Mouse (Mus musculus): ENCODE data around the gene Kif11.

Kif11 gene

GRCm38 (mm10) chr19:37375755-37376615, at the start of gene Kif11:
Kif11 (plus strand) TSS chr19:37376403.
- ATAC-seq (ENCODE audit: insufficient number of reproducible peaks, low FRiP score, low TSS enrichment), result peak; percentile 100

- ATAC-seq (ENCODE audit: insufficient number of reproducible peaks, low FRiP score, low TSS enrichment), result no peak
Measured at GRCm38 (mm10) chr19:37327216-37327615, 49.0 kb upstream of the Kif11 start.

GRCm38 (mm10) chr19:37332726-37333125, 43.5 kb upstream of the Kif11 start:
- ATAC-seq (ENCODE audit: insufficient number of reproducible peaks, low FRiP score, low TSS enrichment), result no peak

DNA sequence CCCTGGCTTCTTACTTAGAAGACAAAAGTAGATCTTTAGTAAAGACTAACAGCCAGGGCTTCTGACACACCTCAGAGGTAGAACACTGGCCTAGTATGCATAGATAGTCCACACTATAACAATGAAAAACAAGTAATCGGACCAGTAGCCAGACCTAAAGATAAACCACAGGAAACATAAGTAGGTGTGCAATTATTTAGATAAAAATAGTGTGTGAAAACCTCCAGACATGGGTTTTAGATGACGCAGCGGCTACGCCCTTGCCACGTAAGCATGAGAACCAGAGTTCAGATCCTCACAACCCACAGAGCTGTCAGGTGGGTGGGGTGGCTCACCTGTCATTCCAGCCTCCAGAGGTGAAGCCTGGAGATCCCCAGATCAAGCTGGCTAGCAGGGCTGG, 42.8 kb upstream of the Kif11 start:
- no peak for ATAC-seq (ENCODE audit: insufficient number of reproducible peaks, low FRiP score, low TSS enrichment)

DNA sequence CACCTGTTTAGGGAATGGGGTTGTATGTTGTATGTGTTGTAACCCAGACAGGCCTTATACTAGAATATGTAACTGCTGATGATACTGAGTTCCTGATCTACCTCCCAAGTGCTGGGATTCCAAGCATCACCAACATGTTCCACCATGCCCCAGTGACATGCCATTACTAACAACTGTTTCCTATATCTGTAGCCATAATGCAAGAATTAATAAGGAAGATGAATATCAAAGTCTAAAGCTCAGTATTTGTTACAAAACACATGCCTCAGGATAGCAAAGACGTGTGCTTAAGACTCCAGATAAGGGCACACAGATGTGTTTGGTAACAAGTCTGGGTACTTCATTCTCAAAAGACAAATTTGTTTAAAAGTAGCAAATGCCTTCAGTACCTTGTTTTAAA, 40.8 kb upstream of the Kif11 start:
- ATAC-seq (ENCODE audit: insufficient number of reproducible peaks, low FRiP score, low TSS enrichment), result no peak

- no peak for ATAC-seq (ENCODE audit: insufficient number of reproducible peaks, low FRiP score, low TSS enrichment)
Measured at GRCm38 (mm10) chr19:37337752-37338151, 38.5 kb upstream of the Kif11 start, which contains the start of gene Ide. Ide (minus strand) TSS chr19:37337852.

DNA sequence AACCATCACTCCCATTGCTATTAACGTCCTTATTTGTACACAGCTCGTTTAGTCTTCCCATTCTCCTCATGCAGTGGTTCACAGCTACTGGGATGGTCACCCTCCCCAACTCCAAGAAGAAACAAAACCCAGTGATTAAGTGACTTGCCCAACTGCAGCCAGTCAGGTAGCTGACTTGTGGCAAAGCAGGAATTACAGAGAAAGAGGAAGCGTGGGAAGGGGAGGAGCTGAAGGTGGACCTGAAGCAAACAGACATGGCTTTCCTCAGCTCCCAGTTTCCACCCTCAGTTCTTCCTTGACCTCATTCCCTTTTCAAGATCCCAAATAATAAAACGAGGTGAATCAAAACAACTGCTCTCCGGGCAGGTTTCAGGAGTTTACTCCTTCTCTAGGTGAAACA, 35.7 kb upstream of the Kif11 start:
- ATAC-seq (ENCODE audit: insufficient number of reproducible peaks, low FRiP score, low TSS enrichment), result no peak

DNA sequence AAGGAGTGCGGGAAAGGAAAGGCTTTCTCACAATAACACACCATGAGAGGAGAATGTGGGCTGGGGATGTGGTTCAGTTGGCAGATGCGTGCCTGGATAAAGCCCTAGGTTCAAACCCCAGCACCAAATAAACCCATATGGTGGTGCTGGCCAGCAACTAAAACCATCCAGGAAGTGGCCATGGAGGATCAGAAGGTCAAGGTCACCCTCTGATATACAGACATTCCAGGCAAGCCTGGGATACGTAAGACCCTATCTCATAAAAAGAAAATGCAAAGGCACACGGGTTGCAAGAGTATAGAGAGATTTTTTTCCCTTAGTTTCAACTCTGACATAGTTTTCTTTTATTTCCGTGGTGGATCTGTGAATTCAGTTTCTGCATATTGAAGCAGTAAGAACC, 35.3 kb upstream of the Kif11 start:
- no peak for ATAC-seq (ENCODE audit: insufficient number of reproducible peaks, low FRiP score, low TSS enrichment)

- ATAC-seq (ENCODE audit: insufficient number of reproducible peaks, low FRiP score, low TSS enrichment), result no peak
Measured at GRCm38 (mm10) chr19:37343899-37344298, 32.3 kb upstream of the Kif11 start.

- ATAC-seq (ENCODE audit: insufficient number of reproducible peaks, low FRiP score, low TSS enrichment), result no peak
Measured at GRCm38 (mm10) chr19:37346258-37346657, 29.9 kb upstream of the Kif11 start.

DNA sequence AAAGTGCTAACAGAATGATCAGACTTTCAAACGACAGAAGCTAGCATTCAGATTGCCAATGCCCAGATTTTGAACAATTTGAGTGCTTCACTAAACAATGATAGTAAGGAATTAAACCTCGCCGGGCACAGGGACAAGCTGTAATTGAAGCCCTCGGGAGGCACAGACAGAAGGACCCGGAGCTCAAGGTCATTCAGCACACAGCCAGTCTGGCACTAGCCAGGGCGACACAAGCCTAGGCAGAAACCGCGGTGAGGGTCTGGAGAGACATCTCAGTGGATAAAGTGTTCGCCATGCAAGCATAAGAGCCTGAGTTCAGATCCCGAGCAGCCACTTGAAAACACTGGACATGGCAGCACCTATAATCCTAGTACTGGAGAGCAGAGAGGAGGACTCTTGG, 27.9 kb upstream of the Kif11 start:
- no peak for ATAC-seq (ENCODE audit: insufficient number of reproducible peaks, low FRiP score, low TSS enrichment)

GRCm38 (mm10) chr19:37348952-37349351, 27.3 kb upstream of the Kif11 start:
- no peak for ATAC-seq (ENCODE audit: insufficient number of reproducible peaks, low FRiP score, low TSS enrichment)

GRCm38 (mm10) chr19:37352756-37353155, 23.4 kb upstream of the Kif11 start:
- no peak for ATAC-seq (ENCODE audit: insufficient number of reproducible peaks, low FRiP score, low TSS enrichment)

- ATAC-seq (ENCODE audit: insufficient number of reproducible peaks, low FRiP score, low TSS enrichment), result no peak
Measured at GRCm38 (mm10) chr19:37353331-37353730, 22.9 kb upstream of the Kif11 start.

- ATAC-seq (ENCODE audit: insufficient number of reproducible peaks, low FRiP score, low TSS enrichment), result no peak
Measured at GRCm38 (mm10) chr19:37360044-37360443, 16.2 kb upstream of the Kif11 start.

GRCm38 (mm10) chr19:37362545-37362944, 13.7 kb upstream of the Kif11 start:
- no peak for ATAC-seq (ENCODE audit: insufficient number of reproducible peaks, low FRiP score, low TSS enrichment)

DNA sequence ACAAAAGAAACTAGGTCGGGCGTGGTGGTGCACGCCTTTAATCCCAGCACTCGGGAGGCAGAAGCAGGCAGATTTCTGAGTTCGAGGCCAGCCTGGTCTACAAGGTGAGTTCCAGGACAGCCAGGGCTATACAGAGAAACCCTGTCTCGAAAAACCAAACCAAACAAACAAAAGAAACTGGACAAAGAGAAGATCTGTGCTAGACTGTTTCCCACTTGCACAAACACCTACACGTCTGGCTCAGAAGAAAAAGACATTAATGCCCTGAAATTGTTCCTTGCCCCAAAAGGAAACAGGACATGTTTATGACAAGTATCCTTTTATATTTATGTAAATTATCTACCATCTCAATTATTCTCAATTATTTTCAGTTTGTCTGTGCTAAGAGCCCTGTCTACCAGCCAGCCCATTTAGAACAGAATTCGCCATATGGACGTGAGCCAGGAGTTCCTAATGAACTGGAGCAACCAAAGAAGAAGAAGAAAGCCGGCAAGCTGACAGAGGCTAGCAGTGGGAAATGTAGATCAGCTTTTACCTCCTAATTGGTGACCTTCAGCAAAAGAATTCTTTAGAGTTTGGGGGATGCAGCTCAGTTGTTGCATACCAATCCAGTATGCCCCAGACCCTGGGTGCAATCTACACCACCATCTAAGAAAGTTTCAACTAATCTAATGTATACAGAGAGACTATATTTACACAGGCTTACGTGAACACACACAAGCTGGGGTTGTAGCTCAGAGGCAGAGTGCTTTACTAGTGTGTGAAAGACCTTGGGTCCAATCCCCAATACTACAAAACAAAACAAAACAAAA, 12.9 kb upstream of the Kif11 start:
- ATAC-seq (ENCODE audit: insufficient number of reproducible peaks, low FRiP score, low TSS enrichment), result no peak

GRCm38 (mm10) chr19:37368990-37369389, 7.2 kb upstream of the Kif11 start:
- no peak for ATAC-seq (ENCODE audit: insufficient number of reproducible peaks, low FRiP score, low TSS enrichment)

DNA sequence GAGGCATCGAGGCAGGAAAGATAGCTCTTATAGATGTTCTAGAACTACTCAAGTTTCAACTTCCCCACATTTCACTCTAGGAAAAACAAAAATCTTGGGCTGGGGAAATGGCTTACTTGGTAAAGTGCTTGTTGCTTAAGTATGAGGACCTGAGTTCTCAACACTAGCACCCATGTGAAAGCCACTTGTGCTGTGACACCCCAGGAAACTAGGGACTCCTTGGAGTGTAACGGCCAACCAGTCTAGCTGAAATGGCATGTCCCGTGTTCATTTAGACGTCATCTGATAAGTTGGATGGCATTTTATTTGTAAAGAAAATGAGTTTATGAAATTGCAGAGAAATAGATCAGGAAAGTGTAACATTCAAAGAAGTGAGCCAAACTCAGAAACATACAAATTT, 6.3 kb upstream of the Kif11 start:
- no peak for ATAC-seq (ENCODE audit: insufficient number of reproducible peaks, low FRiP score, low TSS enrichment)

GRCm38 (mm10) chr19:37370356-37370755, 5.8 kb upstream of the Kif11 start:
- ATAC-seq (ENCODE audit: insufficient number of reproducible peaks, low FRiP score, low TSS enrichment), result no peak

DNA sequence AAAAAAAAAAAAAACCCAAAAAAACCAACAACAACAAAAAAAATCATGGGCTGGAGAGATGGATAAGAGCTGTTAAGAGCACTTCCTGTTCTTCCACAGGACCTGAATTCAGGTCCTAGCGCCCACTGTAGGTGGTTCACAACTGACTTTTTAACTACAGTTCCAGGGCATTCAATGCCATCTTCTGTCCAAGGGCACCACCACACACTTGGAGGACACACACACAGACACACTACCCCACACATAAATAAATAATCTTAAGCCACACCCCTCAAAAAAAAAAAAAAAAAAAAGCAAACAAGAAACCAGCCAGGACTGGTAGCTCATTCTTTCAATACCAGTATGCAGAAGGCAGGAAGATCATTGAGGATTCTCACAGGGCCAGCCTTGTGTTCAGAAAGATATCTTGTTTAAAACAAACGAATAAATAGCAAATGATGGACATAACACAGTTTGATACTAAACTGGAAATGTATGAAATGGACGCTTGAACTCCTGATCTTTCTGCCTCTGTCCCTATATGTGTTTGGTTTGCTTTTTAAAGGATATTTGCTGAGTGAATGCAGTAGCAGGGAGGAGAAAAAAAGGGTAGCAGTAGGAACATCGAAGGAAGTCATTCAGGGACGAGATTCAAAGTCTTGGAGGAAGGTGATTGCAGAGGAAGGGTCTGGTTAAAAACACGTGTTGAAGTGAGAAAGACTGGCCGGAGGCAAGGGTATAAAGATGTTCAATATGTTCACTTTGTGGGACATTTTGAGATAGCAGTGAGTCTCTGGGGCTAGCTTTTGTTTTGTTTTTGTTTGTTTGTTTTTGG, 1.1 kb upstream of the Kif11 start:
- ATAC-seq (ENCODE audit: insufficient number of reproducible peaks, low FRiP score, low TSS enrichment), result no peak

Data from cerebellum, adult (tissue).